Mouse (Mus musculus) embryo, embryonic 10.5 days (tissue): ENCODE measurements around the gene Bpifb3.

Experiments used
- DNase-seq: peaks from one replicate; pipeline ENCODE4 v3.0.0-alpha.2; 2015; ENCODE audit warnings: low spot score

The Bpifb3 gene

DNA sequence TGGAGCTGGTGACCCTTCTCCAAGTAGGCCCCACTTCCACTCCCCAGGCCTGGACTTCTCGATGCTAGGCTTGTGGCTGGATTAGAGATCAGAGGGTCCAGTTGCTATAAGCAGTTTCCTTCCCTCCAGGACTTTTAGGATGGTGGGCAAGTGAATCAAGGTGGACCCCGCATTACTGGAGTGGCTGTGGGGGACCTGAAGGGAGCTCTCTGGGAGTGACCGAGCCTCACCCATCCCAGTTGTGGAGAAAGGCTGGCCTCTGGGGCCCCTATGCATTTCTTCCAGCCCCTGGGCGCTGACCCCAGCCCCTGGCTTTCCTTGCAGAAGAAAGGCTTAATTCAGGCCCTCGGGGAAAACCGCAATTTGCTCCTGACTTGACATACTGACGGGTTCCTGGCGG lies at the start of gene Bpifb3:
Gene Bpifb3 (plus strand): TSS at position 301 of the 400 bp plus-strand sequence.
- no peak for DNase-seq

GRCm38 (mm10) chr2:153870984-153871383 lies 47.0 kb upstream of the Bpifb3 start, which contains the start of gene Sun5:
Gene Sun5, minus strand, starts transcription at chr2:153871084.
- DNase-seq, result no peak

- no peak for DNase-seq
Measured at GRCm38 (mm10) chr2:153874745-153875144, 43.3 kb upstream of the Bpifb3 start, which contains the start of gene Bpifb2. Gene Bpifb2, plus strand, starts transcription at chr2:153875045.

DNA sequence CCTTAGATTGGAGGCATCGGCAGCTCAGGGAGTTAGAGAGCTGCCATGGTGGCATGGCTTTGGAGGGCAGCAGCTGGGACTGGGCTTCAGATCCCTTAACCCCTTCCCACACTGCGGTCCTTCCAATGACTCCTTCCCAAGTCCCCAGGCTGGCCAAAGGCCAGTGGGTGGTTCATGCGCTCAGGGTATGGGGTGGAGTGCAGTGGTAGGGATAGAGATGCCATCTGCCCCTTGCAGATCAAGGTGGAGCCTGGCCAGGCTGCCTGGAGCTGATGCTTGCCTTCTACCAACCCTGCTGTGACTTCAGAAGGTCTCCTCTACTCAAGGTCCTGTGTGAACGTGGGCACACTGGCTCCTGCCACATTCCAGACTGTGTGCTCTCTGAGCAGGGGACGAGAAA lies 18.9 kb upstream of the Bpifb3 start:
- no peak for DNase-seq

- no peak for DNase-seq
Measured at GRCm38 (mm10) chr2:153900088-153900487, 17.9 kb upstream of the Bpifb3 start, which contains the start of gene Bpifb6. Gene Bpifb6, plus strand, starts transcription at chr2:153900388.

- no peak for DNase-seq
Measured at GRCm38 (mm10) chr2:153902726-153903125, 15.3 kb upstream of the Bpifb3 start.

- no peak for DNase-seq
Measured at GRCm38 (mm10) chr2:153906626-153907025, 11.4 kb upstream of the Bpifb3 start.

- no peak for DNase-seq
Measured at GRCm38 (mm10) chr2:153914151-153914550, 3.9 kb upstream of the Bpifb3 start.

DNA sequence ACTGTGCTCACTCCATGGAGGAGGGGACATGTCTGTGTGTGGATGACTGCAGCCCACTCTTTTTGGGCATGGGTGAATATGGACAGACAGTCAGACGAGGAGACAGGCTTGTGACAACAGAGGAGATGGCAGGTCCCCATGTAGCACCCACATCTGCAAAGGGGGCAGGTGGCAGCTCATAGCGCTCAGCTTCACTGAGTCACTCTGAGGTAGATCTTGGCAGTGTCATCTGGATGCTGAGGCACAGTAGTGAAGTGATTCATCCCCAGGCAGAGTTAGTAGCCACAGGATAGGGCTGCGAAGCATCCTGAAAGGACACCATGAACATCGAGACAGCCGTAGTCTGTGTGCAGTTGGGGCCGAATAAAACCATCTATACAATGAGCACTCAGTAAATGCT lies 3.2 kb downstream of the Bpifb3 start:
- DNase-seq, result no peak

- DNase-seq, result peak; percentile 73
Measured at GRCm38 (mm10) chr2:153929871-153930413, 11.9 kb downstream of the Bpifb3 start.

- DNase-seq, result peak; percentile 3
Measured at GRCm38 (mm10) chr2:153931125-153931524, 13.1 kb downstream of the Bpifb3 start.

- DNase-seq, result no peak
Measured at GRCm38 (mm10) chr2:153933311-153933710, 15.3 kb downstream of the Bpifb3 start.

- no peak for DNase-seq
Measured at GRCm38 (mm10) chr2:153935348-153935747, 17.3 kb downstream of the Bpifb3 start.

DNA sequence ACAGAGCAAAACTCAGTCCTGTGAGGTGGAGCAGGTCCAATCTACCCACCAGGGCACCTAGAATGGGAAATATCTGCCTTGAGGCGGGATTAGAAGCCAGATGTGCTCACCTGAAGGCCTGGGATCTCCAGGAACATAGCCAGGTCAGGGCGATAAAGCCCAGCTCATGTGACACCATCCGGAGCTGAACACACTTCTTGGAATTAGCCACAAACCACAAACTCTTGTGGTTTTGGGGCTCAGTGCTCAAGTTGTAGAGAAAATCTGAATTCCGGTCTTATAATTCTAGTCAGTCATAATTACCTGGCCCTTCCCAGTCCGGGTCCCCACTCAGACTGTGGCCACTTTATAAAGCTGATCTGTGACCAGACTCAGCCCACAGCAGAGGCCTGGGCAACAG lies 19.8 kb downstream of the Bpifb3 start, which contains the start of gene Bpifb4:
Gene Bpifb4 (plus strand): TSS at position 370 of the 400 bp plus-strand sequence.
- DNase-seq, result no peak

GRCm38 (mm10) chr2:153943537-153943936 lies 25.5 kb downstream of the Bpifb3 start:
- peak; percentile 77 for DNase-seq

DNA sequence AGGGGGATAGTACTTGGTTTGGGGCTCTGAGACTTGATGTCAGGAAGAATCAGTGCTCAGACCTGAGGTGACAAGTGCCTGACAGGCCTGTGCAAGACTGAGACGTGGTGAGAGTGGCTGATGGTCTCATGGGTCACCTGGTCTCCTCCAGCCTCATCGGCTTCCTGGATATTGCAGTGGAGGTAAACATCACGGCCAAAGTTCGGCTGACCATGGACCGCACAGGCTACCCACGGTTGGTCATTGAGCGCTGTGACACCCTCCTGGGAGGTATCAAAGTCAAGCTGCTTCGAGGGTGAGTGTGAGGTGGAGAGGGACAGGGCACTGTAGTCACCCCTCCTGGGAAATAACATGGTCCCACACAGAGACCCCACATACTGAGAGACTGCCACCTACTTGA lies 26.5 kb downstream of the Bpifb3 start:
- DNase-seq, result no peak

- DNase-seq, result peak; percentile 87
Measured at GRCm38 (mm10) chr2:153952897-153953296, 34.9 kb downstream of the Bpifb3 start.

GRCm38 (mm10) chr2:153953836-153954235 lies 35.8 kb downstream of the Bpifb3 start:
- peak; percentile 87 for DNase-seq

DNA sequence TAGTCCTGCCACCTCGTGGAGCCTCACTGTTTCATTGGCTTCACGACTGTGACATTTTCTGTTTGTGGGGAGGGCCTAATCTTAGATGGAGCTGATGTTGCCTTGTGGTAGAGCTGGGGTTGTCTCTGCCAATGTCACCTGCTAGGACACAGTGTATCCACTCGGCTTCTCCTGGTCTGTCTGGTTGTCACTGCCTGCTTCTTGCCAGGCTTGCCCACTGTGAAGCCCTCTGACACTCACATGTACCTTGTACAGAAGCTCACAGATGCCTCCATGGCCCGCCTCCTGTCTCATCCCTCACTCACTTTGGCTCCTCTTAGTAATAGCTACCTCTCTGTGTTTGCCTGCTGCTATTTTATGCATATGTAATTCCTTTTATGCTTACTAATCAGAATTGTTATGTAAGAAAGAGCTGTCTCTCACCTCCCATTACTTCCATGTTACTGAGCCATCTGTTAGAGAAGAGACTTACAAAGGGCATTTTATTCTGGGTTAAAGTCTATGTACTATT lies 44.8 kb downstream of the Bpifb3 start:
- no peak for DNase-seq

DNA sequence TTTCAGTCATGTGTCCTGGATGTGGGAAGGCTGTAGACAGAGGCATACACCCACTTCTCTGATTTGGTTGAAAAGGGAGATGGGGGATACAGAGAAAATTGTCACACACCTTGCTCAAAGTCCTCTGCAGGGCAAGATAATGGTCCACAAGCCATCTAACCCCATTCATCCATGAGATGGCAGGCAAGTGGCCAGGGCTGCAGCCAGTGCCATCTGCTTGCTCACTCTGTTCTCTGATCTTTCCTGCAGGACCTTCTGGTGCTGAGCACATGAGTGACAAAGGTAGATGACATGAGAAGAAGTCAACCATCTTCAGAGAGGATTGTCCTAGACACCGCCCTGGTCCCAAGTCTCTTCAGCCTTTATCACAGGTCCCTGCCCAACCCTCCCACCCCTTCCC lies 45.3 kb downstream of the Bpifb3 start:
- DNase-seq, result no peak

DNA sequence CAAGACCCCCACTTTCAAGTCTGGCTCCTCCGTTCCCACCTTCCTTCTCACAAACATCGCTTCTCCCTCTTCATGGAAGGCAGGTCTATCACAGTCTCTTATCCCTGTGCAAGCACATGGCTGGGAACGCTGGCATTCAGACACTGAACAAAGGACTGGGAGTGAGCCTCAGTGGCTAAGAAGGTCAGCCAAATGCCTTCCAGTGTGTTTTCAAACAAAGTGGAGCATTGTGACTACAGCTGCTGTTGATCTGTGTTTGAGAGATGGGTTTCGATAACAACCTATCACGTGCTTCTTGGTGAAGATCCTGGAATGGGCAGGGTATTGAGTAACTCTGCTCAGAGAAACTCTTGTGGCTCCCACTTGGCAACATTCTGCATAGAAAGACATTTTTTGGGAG lies 52.2 kb downstream of the Bpifb3 start:
- DNase-seq, result peak; percentile 7

GRCm38 (mm10) chr2:153974582-153974981 lies 56.6 kb downstream of the Bpifb3 start, which contains the start of gene Bpifa6:
Gene Bpifa6, plus strand, starts transcription at chr2:153974945.
- no peak for DNase-seq
